ENCODE assay signal across 8 mouse cellular contexts in the genomic region with DNA sequence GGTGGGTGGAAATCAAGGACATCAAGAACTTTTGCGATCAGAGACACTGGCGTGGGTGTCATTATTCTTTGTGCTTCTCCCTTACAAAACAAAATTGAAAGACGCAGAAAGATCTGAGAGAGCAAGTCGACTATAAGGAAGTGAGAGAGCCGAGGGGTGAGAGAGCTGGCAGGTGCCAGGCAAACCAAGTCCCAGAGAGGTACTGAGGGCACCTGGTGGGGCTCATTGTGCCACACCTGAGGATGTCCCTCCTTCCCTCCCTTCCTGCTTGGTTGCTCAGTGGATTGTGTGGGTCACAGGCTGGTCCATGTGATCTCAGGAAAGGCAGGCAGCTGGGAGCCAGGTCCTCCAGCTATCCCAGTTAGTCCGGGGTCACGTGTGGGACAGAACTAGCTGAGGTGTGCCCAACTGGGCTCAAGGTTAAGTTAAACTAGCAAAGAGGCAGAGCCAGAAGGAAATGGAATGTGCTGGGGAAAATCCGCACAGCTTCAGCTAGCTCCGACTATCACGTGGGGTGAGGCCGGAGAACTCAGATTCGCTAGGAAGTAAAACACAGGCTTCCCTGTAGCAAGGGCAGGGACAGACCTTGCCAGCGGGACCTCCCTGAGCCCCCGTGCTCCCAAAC. TPM values are rescaled to one million over a fixed set of nuclear protein-coding genes. Genes with fewer than 3 reads are reported as not detected.
A peak's percentile ranks its signal among the peaks of the same experiment; 100 is the strongest.
DNase-seq lines count a peak whose midpoint lies in the region; ATAC-seq and TF ChIP-seq lines count a peak whose summit lies in the region.

No protein-coding gene starts in this region.

- peak; percentile 89 for ATAC-seq in intestine, embryonic 15.5 days
- no peak for ATAC-seq in inflammation-experienced regulatory T-cells, adult 6 months

- peak; percentile 85 for DNase-seq in liver, adult 2 months (ENCODE audit: extremely low read depth, low read depth, low spot score)
- no peak for DNase-seq in liver
- peak; percentile 27 to 44 for DNase-seq in adrenal gland, postnatal 36 days
- peak; percentile 8 for DNase-seq in mesoderm, embryonic 11.5 days (ENCODE audit: low read depth, low spot score)
- no peak for DNase-seq in cerebellum, postnatal 25 days
- no peak for DNase-seq in right cerebral cortex, postnatal 25 days

- H3K4me2 ChIP-seq in intestine, embryonic 15.5 days (replicated peaks), result peak overlapping the region; percentile 53

- H3K9ac ChIP-seq in liver, adult 2 months (ENCODE audit: low read depth, low read length), result no peak overlapping the region; the same call in 1 of the 2 replicates
- 0 out of 2 replicates have a peak overlapping the region, but pooled peaks have one; percentile 23 for H3K9ac ChIP-seq in intestine, embryonic 15.5 days

- no peaks in the 10 kb centered on the region for H3K79me2 ChIP-seq in liver, adult 2 months (ENCODE audit: control insufficient read depth, insufficient read depth, low read length)

- H3K4me1 ChIP-seq in liver, adult 2 months (ENCODE audit: control insufficient read depth, insufficient read depth, low read length), result no peaks in the 10 kb centered on the region
- no peaks in the 10 kb centered on the region; the same call in 1 of the 2 replicates for H3K4me1 ChIP-seq in intestine, embryonic 15.5 days (replicated peaks)

- H3K27ac ChIP-seq in liver, adult 2 months (replicated peaks; ENCODE audit: insufficient read depth, low read depth, low read length), result no peak overlapping the region
- peak overlapping the region; percentile 17 for H3K27ac ChIP-seq in intestine, embryonic 15.5 days

- no peaks in the 10 kb centered on the region for H3K36me3 ChIP-seq in liver, adult 2 months (ENCODE audit: control insufficient read depth, insufficient read depth, low read length)
- H3K36me3 ChIP-seq in intestine, embryonic 15.5 days, result no peaks in the 10 kb centered on the region

- H3K27me3 ChIP-seq in liver, adult 2 months (ENCODE audit: control insufficient read depth, insufficient read depth, low read length), result no peaks in the 10 kb centered on the region
- no peaks in the 10 kb centered on the region for H3K27me3 ChIP-seq in intestine, embryonic 15.5 days (replicated peaks)

- WGBS in liver, adult 2 months, result 30% methylated on average over 14 of the region's 14 CpGs
- 30% methylated on average over 14 of the region's 14 CpGs for WGBS in intestine, embryonic 15.5 days

- H3K9me3 ChIP-seq in intestine, embryonic 15.5 days, result no peaks in the 10 kb centered on the region

- H3K4me3 ChIP-seq in liver, adult 2 months (ENCODE audit: insufficient read depth, low read depth, low read length), result no peak overlapping the region
- no peak overlapping the region for H3K4me3 ChIP-seq in intestine, embryonic 15.5 days (replicated peaks)

- TF ChIP-seq POLR2A in liver, adult 2 months (IDR thresholded peaks at IDR 0.05; ENCODE audit: extremely low read depth, insufficient read depth, low read length), result no peak

- no peak for TF ChIP-seq CTCF in liver, adult 2 months (IDR thresholded peaks at IDR 0.05; ENCODE audit: low read depth, low read length)

RNA-seq across cellular contexts. Expression of gene Fa2h, which starts 26.9 kb away (rescaled TPM):
- 0.09 TPM in 1 of 2 replicates, not detected in the other for total RNA-seq in liver, adult 2 months (2014; rRNA removed)
- polyA plus RNA-seq in liver, adult 2 months (2012; rRNA removed), result 0.06 and 0.09 TPM in 2 replicates
- total RNA-seq in adrenal gland, postnatal 36 days (2021), result 1 to 10 TPM in 1 of 2 experiments, not detected in 1; 3.1 TPM
- 0.88 and 1.2 TPM in 2 replicates for polyA plus RNA-seq in intestine, embryonic 15.5 days (2015; fragmentation: Nextera tagmentation; extraction: Ambion mirVana)
- polyA plus RNA-seq in inflammation-experienced regulatory T-cells, adult 6 months (2017; shearing (Covaris generic)), result under 1 TPM in 1 of 3 experiments, not detected in 2; 0.32 TPM

RNA-seq across cellular contexts. Expression of gene Mlkl, which starts 28.7 kb away (rescaled TPM):
- 6.0 and 6.4 TPM in 2 replicates for total RNA-seq in liver, adult 2 months (2014; rRNA removed)
- polyA plus RNA-seq in liver, adult 2 months (2012; rRNA removed), result 1.1 and 2.5 TPM in 2 replicates
- total RNA-seq in adrenal gland, postnatal 36 days (2021), result 10 to 100 TPM; 10.9 to 20.6 TPM
- 2.7 TPM in 2 replicates for polyA plus RNA-seq in intestine, embryonic 15.5 days (2015; fragmentation: Nextera tagmentation; extraction: Ambion mirVana)
- polyA plus RNA-seq in inflammation-experienced regulatory T-cells, adult 6 months (2017; shearing (Covaris generic)), result 10 to 100 TPM in 1 of 3 experiments, 1 to 10 TPM in 2; 3.7 to 18.8 (median 6.3) TPM

Comparison
In these comparisons a context has a peak if more than half of its experiments do, and no peak if none do; other contexts are left out.
1. DNase-seq: peak in liver, adult 2 months (single experiment), adrenal gland, postnatal 36 days (2 of 2) and mesoderm, embryonic 11.5 days (single experiment); none in liver (single experiment), cerebellum, postnatal 25 days (0 of 2) and right cerebral cortex, postnatal 25 days (single experiment).